Mouse (Mus musculus) left cerebral cortex, postnatal 36 days (tissue): ENCODE measurements around the gene Gm13277. TPM values are rescaled to one million over a fixed set of nuclear protein-coding genes. Genes with fewer than 3 reads are reported as not detected.
"Not testable (repeated sequence)": the region's sequence is repeated elsewhere in the genome, so short reads cannot be mapped to it uniquely, and the experiment has no call there.

Source experiments
- DNase-seq, 2 experiments: peaks; one replicate each; pipeline ENCODE4 v3.0.0; 2021 to 2022; ENCODE audit warnings: low spot score in 2 of 2, mixed read lengths in 1 of 2
- intact Hi-C: fragments of 180-260 bp; cut with DNase I; formaldehyde crosslinking; loops from one replicate; pipeline ENCODE4 v1.15.1; 2025
- total RNA-seq, 2 experiments: library from RNA; stranded (reverse); gene quantifications; 2 replicates each; pipeline ENCODE4 v1.2.3; 2021

Gm13277 gene
- not detected for total RNA-seq

DNA sequence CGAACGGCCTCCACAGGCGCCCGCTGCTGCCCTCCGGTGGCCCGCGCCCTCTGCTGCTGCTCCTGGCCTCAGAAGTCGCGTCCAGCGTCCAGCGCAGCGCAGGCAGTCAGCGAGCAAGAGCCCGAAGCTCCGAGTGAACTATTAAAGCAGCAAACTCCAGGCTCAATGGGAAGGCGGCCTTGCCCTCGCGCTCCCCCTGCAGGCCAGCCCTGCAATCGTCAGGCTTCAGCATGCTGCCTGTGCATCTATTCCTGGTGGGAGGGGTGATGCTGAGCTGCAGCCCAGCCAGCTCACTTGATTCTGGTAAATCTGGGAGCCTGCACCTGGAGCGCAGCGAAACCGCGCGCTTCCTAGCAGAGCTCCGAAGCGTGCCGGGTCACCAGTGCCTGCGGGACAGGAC lies at the start of gene Gm13277:
TSS of gene Gm13277 (plus strand) at position 231 of the 400 bp plus-strand sequence.
- DNase-seq: peak; percentile 40 to 53
- intact Hi-C loops: not testable (repeated sequence)

DNA sequence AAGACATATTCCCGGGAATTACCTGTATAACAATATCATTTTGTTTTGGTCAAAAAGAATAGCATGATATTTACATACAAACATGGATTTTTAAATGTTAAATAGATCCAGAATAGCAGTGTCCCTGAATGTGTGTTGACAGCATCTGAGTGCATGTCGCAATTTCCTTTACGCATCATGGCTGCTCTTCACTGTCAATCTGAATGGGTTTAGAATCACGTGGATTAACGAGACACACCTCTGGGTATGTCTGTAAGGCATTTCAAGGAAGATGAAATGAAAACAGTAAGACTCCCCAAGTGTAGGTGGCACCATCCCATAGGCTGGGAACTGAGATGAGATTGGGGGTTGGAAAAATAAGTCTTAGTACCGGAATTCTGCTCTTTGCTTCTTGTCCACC lies 49.4 kb upstream of the Gm13277 start:
- DNase-seq: no peak
- intact Hi-C loops: no loop called here

DNA sequence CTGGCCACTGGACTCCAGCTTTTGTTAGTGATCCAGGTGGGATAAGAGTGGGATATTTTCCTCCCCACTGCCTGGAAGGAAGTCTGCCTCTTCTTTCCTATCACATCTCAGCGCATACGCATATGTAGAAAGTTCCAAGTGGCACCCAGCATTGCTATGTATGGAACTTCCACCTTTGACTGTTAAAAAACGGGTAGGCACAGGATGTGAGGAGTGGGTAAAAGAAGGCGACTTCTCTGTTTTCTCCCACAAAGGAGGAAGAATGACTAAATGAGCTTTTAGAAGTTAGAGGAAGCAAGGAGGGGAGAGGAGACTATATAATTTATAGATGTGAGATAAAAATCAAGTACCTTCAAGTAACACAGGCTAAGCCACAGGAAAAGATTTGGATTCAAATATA lies 47.0 kb upstream of the Gm13277 start:
- intact Hi-C loops: loop anchor here (10.0 kb wide), 1 partner anchor 47 kb away; the partner anchor contains the start of gene Ifnab
- no peak for DNase-seq

DNA sequence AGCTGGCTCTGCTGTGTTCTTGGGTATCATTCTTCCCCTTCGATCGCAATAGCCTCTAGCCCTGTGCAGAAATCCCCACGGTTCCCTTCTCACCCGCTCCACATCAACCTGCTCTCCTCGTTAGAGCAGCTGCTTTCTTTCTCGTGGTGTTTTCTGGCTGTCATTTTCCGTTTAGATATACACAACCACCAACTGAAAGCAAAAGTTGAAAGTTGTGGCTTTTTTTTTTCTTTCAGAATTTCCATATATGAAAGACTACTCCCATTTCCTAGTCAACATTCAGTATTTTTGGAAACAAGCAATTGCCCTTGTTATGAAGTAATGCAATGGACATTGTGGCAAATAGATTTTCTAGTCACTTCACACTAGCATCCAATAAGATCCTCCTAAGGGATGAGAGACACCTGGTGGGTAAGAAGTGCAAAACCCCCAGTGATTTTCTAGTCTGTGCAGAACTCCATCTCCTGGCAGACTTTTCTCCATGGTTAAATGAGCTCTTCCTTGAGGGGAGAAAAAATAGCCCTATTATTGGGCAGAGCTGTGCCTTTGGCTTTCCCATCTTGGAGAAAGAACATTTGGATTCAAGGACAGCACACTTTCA lies 45.6 kb upstream of the Gm13277 start:
- intact Hi-C loops: loop anchor here (10.0 kb wide), 1 partner anchor 48 kb away; the partner anchor contains the start of gene Ifnab

DNA sequence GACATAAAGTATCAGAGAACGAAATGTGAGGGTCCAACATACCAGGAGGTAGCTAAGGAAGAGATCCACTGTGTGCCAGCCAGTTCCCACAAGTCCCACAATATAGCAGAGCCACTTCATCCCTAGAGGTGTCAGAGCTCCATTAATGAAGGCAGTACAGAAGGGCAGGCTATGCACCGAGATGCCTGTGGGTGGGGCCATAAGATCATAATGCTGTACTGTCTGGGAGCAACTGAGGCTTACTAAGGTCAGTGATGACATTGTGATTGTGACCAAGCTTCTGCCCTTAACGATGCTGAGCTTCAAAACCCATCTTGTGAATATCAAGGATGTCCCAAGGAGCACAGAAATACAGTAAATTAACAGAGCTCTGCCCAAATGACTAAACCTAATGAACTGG lies 44.2 kb upstream of the Gm13277 start:
- no peak for DNase-seq
- intact Hi-C loops: loop anchor here (10.0 kb wide), 1 partner anchor 49 kb away; the partner anchor contains the start of gene Ifnab

More for the DNA sequence above, 45.6 kb upstream of the Gm13277 start:
- no peak for DNase-seq

DNA sequence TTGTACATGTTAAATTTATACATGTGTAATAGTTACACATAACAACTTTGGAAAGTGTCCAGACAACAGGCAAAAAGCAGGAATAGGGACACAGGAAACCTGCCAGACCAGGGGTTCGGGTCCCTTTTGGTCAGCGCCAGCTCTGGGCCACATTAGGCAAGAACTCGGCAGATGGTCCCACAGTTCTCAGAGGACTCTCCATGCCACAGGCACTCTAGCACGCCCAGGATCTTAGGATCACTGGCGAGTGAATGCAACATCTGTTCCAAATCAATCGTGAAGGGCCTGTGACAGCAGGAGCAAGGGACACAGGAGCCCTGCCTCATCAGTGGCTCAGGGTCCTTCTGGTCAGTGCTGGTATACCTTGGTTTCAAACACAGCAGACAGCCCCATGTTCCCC lies 38.5 kb upstream of the Gm13277 start:
- no peak for DNase-seq
- intact Hi-C loops: loop anchor here (10.0 kb wide), 1 partner anchor 55 kb away; the partner anchor contains the start of gene Ifnab

DNA sequence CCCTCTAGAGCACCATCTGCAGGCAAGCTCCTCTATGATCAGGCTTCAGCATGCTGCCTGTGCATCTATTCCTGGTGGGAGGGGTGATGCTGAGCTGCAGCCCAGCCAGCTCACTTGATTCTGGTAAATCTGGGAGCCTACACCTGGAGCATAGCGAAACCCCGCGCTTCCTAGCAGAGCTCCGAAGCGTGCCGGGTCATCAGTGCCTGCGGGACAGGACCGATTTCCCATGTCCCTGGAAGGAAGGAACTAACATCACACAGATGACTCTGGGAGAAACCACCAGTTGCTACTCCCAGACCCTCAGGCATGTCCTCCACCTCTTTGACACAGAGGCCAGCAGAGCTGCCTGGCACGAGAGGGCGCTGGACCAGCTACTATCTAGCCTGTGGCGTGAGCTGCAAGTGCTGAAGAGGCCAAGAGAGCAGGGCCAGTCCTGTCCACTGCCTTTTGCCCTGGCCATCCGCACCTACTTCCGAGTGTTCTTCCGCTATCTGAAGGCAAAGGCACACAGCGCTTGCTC lies 33.6 kb upstream of the Gm13277 start, which contains the start of gene Gm13271:
TSS of gene Gm13271 (plus strand) at position 51 of the 523 bp plus-strand sequence.
- DNase-seq: peak; percentile 64 to 65
- intact Hi-C loops: not testable (repeated sequence)

DNA sequence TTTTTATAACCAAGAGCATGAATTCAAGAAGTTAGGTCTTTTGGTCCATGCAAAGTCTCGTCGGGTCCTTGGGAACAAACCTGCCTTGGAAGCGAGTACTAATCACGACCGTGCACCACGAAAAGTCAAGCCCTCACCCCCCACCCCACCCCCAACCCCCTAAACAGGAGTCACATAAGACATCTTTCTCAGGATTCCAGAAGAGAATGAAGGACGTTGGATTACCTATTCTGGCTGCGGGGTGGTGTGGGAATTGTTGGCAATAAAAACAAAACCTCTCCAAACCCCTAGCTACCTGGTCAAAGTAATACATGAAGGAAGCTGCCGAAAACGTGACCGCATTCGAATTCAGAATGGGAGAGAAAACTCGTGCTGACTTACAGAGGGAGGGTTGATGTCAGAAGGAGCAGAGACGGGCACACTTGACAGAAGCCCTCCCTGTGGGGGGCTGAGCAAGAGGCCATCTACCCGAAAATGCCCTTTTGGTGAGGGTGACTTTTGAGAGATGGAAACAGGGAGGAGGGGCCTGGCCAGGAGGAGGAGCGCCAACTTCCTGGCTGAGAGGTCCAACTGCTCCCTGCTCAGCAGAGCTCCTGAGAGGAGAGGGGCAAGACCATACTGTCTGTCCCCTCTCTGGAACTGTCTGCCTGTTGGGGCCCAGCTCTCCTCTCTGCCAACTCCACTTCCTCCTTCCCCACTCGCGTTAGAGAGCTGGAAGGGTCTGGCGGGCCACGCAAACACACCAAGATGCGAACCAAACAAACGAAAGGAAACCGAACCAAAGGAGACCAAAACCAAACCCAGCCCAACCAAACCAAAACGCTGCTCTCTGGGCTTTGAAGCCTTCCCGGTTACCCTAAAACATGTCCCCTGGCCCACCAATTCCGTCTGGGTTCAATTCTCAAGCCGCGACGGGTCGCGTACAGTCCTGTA lies 31.6 kb upstream of the Gm13277 start:
- DNase-seq, intact Hi-C loops: not testable (repeated sequence)

DNA sequence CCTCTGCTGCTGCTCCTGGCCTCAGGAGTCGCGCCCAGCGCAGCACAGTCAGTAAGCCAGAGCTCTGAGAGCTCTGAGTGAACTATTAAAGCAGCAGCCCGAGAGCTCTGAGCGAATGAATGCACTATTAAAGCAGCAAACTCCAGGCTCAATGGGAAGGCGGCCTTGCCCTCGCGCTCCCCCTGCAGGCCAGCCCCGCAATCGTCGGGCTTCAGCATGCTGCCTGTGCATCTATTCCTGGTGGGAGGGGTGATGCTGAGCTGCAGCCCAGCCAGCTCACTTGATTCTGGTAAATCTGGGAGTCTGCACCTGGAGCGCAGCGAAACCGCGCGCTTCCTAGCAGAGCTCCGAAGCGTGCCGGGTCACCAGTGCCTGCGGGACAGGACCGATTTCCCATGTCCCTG lies 30.8 kb upstream of the Gm13277 start:
- peak; percentile 88 to 90 for DNase-seq
- intact Hi-C loops: not testable (repeated sequence)

DNA sequence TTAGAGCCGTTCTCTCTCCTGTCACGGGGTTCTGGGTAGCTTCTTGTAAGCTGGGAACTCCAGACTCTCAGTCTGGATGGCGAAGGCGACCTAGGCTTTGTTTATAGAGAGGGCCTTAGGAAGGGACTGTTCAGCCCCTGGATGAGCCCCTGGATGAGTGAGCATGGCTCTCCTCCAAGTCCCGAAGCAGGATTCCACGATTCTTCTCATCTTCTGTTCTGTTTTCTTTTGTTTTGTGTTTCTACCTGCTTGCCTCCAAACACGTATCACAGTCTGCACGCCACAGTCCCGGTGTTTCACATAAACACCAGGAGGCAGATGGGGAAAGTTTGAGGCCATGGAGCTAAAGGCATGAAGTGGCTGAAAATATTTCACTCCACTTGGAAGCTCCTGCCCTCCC lies 29.7 kb upstream of the Gm13277 start:
- DNase-seq, intact Hi-C loops: not testable (repeated sequence)

DNA sequence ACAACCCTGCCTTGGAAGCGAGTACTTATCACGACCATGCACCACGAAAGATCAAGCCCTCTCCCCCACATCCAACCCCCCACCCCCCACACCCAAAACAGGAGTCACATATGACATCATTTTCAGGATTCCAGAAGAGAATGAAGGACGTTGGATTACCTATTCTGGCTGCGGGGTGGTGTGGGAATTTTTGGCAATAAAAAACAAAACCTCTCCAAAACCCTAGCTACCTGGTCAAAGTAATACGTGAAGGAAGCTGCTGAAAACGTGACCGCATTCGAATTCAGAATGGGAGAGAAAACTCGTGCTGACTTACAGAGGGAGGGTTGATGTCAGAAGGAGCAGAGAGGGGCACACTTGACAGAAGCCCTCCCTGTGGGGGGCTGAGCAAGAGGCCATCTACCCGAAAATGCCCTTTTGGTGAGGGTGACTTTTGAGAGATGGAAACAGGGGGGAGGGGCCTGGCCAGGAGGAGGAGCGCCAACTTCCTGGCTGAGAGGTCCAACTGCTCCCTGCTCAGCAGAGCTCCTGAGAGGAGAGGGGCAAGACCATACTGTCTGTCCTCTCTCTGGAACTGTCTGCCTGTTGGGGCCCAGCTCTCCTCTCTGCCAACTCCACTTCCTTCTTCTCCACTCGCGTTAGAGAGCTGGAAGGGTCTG lies 28.7 kb upstream of the Gm13277 start, which contains the start of gene Gm13283:
TSS of gene Gm13283 (plus strand) at position 510 of the 659 bp plus-strand sequence.
- intact Hi-C loops: not testable (repeated sequence)
- DNase-seq: peak in 1 of 2 experiments; percentile 21

DNA sequence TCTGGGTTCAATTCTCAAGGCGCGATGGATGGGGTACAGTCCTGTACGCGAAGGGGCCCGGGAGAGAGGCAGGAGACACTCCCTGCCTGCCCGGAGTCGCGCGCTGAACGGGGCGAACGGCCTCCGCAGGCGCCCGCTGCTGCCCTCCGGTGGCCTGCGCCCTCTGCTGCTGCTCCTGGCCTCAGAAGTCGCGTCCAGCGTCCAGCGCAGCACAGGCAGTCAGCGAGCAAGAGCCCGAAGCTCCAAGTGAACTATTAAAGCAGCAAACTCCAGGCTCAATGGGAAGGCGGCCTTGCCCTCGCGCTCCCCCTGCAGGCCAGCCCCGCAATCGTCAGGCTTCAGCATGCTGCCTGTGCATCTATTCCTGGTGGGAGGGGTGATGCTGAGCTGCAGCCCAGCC lies 28.0 kb upstream of the Gm13277 start:
- peak; percentile 50 to 52 for DNase-seq
- intact Hi-C loops: not testable (repeated sequence)

DNA sequence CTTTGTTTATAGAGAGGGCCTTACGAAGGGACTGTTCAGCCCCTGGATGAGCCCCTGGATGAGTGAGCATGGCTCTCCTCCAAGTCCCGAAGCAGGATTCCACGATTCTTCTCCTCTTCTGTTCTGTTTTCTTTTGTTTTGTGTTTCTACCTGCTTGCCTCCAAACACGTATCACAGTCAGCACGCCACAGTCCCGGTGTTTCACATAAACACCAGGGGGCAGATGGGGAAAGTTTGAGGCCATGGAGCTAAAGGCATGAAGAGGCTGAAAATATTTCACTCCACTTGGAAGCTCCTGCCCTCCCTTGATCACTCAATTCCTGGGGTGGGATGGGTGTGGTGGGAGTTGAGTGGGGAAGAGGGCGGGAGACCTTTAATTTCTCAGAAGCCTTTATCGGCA lies 26.7 kb upstream of the Gm13277 start:
- intact Hi-C loops: not testable (repeated sequence)
- peak; percentile 62 to 68 for DNase-seq

DNA sequence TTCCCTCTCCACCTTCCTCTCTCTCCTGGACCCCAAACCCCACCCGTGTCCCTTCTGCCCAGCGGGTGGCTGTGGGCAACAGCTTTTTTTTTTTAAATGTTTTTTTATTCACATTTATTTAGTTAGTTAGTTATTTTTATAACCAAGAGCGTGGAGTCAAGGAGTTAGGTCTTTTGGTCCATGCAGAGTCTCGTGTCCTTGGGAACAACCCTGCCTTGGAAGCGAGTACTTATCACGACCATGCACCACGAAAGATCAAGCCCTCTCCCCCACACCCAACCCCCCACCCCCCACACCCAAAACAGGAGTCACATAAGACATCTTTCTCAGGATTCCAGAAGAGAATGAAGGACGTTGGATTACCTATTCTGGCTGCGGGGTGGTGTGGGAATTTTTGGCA lies 26.1 kb upstream of the Gm13277 start:
- DNase-seq: not testable (repeated sequence)

DNA sequence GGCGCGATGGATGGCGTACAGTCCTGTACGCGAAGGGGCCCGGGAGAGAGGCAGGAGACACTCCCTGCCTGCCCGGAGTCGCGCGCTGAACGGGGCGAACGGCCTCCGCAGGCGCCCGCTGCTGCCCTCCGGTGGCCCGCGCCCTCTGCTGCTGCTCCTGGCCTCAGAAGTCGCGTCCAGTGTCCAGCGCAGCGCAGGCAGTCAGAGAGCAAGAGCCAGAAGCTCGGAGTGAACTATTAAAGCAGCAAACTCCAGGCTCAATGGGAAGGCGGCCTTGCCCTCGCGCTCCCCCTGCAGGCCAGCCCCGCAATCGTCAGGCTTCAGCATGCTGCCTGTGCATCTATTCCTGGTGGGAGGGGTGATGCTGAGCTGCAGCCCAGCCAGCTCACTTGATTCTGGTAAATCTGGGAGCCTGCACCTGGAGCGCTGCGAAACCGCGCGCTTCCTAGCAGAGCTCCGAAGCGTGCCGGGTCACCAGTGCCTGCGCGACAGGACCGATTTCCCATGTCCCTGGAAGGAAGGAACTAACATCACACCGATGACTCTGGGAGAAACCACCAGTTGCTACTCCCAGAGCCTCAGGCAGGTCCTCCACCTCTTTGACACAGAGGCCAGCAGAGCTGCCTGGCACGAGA lies 24.9 kb upstream of the Gm13277 start:
- DNase-seq, intact Hi-C loops: not testable (repeated sequence)

More for the DNA sequence above, 26.1 kb upstream of the Gm13277 start:
- intact Hi-C loops: not testable (repeated sequence)

DNA sequence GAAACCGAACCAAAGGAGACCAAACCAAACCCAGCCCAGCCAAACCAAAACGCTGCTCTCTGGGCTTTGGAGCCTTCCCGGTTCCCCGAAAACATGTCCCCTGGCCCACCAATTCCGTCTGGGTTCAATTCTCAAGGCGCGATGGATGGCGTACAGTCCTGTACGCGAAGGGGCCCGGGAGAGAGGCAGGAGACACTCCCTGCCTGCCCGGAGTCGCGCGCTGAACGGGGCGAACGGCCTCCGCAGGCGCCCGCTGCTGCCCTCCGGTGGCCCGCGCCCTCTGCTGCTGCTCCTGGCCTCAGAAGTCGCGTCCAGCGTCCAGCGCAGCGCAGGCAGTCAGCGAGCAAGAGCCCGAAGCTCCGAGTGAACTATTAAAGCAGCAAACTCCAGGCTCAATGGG lies 14.9 kb upstream of the Gm13277 start, which contains the start of gene Gm13290:
TSS of gene Gm13290 (plus strand) at position 301 of the 400 bp plus-strand sequence.
- DNase-seq, intact Hi-C loops: not testable (repeated sequence)

DNA sequence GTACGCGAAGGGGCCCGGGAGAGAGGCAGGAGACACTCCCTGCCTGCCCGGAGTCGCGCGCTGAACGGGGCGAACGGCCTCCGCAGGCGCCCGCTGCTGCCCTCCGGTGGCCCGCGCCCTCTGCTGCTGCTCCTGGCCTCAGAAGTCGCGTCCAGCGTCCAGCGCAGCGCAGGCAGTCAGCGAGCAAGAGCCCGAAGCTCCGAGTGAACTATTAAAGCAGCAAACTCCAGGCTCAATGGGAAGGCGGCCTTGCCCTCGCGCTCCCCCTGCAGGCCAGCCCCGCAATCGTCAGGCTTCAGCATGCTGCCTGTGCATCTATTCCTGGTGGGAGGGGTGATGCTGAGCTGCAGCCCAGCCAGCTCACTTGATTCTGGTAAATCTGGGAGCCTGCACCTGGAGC lies 11.8 kb upstream of the Gm13277 start, which contains the start of gene Gm13289:
TSS of gene Gm13289 (plus strand) at position 301 of the 400 bp plus-strand sequence.
- DNase-seq, intact Hi-C loops: not testable (repeated sequence)

DNA sequence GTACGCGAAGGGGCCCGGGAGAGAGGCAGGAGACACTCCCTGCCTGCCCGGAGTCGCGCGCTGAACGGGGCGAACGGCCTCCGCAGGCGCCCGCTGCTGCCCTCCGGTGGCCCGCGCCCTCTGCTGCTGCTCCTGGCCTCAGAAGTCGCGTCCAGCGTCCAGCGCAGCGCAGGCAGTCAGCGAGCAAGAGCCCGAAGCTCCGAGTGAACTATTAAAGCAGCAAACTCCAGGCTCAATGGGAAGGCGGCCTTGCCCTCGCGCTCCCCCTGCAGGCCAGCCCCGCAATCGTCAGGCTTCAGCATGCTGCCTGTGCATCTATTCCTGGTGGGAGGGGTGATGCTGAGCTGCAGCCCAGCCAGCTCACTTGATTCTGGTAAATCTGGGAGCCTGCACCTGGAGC lies 8.9 kb upstream of the Gm13277 start, which contains the start of gene Gm13272:
TSS of gene Gm13272 (plus strand) at position 301 of the 400 bp plus-strand sequence.
- DNase-seq, intact Hi-C loops: not testable (repeated sequence)

DNA sequence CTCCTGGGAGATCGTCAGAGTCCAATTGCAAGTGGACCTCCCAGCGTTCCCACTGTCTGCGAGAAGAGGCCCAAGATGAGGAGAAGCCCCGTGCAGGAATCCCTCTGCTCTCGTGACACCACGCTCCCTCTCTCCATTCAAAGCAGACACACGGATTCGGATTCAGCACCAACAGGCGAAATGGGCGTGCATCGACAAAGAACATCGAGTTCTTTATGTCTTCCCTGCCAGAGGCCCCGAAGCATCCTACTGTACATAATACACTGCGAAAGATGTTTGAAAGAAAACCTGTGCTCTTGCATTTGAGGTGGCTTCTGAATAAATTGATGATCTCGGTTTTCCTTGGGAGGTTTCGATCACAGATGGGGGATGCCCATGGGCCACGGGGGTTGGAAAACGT lies 8.1 kb upstream of the Gm13277 start:
- DNase-seq, intact Hi-C loops: not testable (repeated sequence)
